Mouse (Mus musculus) layer of hippocampus, postnatal 25 days (tissue): ENCODE results near the gene Hnrnpa3. TPM values are rescaled to one million over a fixed set of nuclear protein-coding genes. Genes with fewer than 3 reads are reported as not detected.
"Not testable (repeated sequence)": the region's sequence is repeated elsewhere in the genome, so short reads cannot be mapped to it uniquely, and the experiment has no call there.

ENCODE experiments used
- DNase-seq, 2 experiments: peaks; one replicate each; pipeline ENCODE4 v3.0.0; 2022; ENCODE audit warnings: mixed read lengths in 2 of 2, low spot score in 1 of 2; ENCODE audit errors: extremely low spot score in 1 of 2
- total RNA-seq, 2 experiments: library from RNA; stranded (reverse); gene quantifications; 2 replicates each; pipeline ENCODE4 v1.2.3; 2021

Hnrnpa3 gene
- total RNA-seq, 2 experiments from 2014 or later, result 273 to 314 TPM

DNA sequence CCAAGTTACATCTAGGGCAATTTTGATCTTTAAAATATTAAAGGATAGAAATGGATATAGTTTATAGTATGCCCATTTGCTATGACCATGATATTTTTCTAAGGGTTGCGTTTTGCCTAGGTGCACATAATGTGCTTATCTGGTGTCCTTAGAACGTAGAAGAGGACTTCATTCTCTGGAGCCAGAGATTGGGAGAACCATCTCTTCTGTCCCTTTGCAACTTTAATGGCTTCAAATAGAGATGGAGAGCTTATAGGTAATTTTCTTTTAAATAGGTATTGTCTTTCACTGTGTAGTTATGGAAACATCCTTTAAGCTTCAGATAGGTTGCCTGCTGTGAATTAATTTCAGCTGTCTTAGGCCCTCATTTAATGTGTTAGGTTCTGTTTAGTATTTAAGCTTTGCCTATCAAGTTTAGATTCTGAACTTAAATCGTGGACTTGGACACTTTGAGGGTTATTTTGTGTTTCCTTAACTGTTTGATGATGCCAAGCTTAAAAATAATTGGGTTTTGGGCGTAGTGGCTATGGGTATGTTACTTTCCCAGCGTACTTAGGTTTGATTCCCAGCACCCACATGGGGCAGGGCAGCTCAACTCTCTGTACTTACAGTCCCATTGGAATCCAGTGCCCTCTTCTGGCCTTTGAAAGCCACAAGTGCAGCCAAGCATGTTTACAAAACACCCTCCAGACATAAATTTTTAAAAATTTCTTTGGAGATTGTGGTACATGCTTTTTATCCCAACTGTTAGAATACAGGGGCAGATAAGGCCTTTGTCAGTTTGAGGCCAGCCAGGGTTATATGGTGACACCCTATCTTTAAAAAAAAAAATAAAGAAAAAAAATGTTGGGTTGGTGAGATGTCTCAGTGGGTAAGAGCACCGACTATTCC lies 11.6 kb downstream of the Hnrnpa3 start:
- DNase-seq, result no peak

DNA sequence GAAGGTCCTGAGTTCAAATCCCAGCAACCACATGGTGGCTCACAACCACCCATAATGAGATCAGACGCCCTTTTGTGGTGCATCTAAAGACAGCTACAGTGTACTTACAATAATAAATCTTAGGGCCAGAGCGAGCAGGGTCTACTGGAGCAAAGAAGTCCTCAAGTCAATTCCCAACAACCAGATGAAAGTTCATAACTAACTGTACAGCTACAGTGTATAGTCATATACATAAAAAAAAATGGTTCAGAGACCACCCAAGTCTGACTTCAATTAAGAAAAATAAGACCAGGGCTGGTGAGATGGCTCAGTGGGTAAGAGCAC lies 12.2 kb downstream of the Hnrnpa3 start:
- no peak for DNase-seq

DNA sequence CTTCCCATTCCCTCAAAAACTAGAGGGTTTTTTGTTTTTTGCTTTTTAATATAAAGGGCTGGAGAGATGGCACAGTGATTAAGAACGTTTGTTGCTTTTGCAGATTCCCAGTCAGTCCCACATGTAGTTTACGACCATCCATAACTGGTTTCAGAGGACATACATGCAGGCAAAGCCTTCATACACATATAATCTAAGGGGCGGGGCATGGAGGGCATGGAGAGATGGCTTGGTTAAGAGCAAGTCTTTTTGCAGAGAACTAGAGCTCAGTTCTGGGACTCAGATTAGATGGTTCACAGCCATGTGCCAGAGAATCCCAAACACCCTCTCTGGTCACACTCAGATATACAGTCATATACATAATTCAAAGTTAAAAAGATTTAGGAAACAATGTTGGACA lies 13.5 kb downstream of the Hnrnpa3 start:
- DNase-seq, result no peak

DNA sequence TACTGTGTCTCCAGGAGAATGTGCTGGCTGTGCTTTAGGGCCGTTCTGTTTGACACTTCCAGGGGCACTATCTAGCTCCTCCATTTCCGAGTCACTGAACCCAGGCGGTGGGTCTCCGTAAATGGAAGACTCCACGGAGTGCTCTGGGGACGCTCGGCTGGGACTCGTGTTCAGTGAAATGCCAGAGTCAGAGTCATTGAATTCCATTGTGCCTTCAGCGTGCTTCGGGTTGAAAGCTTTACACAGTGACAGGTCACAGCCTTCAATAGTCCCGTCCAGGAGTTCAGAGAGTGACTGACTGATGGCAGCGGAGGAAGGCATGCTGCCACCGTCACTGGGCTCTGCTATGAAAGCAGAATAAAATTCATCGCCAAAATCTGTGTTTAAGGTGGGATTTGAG lies 17.5 kb downstream of the Hnrnpa3 start:
- no peak for DNase-seq

DNA sequence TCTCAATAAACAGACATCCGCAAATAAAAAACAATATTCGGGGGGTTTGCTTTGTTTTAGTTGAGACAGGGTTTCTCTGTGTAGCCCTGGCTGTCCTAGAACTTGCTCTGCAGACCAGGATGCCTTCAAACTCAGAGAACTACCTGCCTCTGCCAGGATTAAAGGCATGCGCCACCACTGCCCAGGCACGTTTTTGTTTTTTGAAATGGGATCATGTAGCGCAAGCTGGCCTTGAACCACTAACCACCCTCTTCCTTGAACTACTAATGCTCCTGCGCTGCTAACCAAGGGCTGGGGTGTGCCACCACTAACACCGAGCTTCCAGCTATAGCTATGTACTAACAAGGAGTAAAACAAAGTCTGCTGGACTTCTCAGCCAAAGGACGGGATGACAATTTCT lies 20.9 kb downstream of the Hnrnpa3 start:
- no peak for DNase-seq

DNA sequence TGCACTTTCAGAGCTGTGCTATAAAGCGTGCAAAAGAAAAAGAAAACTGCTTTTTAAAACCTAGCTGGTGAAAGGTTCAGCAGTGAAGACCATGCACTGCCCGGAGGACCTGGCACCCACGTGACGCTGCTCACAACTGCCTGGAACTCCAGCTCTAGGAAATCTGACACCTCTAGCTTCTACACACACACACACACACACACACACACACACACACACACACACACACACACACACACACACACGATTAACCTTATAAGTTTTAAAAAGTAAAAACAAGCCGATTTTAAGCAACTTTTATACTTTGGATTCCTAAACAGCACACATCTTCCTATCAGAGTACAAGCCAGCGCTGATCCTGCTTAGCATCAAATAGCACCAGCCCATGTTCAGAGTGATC lies 22.4 kb downstream of the Hnrnpa3 start:
- no peak for DNase-seq

DNA sequence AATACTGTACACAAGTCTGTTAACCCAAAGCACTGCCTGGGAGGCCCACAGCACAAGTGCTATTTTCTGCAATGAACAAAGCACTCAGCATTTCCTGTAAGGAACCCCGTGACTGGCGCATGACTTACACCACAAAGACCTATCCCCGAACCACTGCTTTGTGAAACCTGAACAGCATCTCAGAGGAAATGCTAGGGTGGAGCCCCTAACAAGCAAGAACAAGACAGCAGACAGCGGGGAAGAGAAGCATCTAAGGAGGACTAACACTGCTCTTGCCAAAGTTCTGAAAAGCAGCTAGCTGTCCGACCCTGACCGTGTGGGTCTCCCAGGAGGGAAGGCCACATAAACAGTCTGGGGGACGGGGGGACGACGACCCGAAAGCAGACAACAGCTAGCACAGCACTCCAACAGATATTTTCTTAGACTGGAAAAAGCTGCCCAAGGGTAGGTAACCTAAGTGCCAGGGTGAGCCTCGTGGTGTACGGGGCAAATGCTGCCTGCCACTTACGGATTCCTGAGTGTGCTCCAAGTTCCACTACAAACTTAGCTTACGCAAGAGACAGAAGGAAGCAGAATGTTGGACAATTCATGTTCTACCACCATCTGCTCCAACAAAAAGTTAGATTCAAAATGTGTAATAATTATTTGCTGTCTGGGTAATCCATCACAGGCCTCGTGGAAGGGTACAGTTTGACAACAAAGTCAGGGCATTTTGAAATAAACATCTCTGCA lies 24.1 kb downstream of the Hnrnpa3 start:
- DNase-seq, result no peak

DNA sequence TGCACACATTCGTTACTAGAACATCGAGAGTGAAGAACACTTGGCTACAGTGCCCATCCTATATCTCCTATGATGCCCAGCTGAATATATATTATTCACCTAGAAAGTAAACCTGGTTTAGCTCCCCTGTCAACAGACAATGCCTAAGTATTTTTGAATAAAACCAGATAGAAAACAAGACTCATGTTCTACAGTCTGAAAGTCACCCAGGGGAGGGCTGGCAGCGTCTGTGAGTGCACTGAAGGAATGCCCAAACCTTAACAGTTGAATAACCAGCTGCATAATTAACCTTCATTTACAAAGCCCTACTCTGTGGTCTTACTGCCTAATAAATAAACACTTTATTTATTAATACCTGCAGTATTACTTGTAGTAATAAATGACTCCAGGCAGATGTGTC lies 25.5 kb downstream of the Hnrnpa3 start:
- no peak for DNase-seq

DNA sequence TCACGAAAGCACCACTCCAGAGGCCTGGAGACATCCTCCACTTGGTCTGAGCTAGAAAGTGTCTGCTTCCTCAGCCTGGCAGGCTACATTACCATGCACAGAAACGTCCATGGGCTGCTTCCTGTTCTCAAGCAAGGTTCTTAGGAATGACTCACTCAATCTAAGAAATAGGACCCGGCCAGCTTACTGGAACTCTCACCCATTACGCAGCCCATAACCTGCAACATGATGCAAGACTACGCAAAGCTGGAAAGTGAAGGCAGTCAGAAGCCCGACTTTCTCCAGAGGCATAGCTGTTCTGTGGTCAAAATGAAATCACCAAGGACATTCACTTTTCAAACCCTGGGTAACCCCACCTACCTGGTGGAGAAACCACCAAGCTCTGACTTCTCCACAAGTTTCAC lies 26.4 kb downstream of the Hnrnpa3 start:
- DNase-seq, result no peak

DNA sequence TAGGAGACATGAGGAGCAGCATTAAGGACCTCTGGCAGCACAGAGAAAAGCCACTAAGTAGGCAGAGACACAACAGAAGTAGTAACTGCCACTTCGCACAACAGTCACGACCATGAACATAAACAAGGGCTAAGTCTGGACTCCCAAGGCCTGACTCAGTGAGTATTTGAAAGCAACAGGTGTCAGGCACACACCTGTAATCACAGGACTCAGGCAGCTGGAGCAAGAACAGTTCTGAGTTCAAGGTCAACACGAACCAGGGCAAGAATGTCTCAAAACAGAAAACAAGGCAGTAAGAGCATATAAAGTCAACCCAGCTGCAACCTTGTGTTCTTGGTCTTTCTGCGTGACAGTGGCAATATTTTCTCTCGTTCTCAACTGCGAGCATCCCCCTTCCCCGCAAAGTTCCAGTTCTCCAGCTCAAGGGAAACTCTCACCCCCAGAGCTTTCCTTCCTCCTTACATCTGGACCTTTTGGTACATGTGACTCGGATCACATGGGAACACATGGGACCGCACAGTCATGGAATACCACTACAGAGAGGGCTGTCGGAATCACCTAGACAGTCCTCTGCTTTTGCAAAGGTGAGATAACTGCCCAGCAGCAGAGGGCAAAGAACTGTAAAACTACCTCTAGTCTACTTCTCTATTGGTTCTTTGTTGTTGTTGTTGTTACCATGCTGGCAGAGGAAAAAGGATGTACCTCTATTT lies 28.1 kb downstream of the Hnrnpa3 start:
- DNase-seq, result no peak

DNA sequence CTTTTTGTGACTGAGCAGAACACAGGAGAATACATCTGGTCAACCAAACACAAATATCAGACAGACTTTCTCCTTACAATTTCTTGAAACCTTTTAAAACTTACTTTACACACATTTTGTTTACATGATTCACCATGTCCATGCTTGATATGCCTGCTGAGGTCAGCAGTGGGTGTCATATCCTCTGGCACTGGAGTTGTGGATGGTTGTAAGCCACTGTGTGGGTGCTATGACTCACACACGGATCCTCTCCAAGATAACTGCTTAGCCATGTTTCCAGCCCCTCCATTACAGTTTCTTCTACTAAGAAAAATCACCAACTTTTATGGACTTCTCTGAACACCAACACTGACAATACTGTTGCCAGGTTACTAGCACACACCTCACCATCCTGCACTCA lies 29.8 kb downstream of the Hnrnpa3 start:
- DNase-seq, result no peak

DNA sequence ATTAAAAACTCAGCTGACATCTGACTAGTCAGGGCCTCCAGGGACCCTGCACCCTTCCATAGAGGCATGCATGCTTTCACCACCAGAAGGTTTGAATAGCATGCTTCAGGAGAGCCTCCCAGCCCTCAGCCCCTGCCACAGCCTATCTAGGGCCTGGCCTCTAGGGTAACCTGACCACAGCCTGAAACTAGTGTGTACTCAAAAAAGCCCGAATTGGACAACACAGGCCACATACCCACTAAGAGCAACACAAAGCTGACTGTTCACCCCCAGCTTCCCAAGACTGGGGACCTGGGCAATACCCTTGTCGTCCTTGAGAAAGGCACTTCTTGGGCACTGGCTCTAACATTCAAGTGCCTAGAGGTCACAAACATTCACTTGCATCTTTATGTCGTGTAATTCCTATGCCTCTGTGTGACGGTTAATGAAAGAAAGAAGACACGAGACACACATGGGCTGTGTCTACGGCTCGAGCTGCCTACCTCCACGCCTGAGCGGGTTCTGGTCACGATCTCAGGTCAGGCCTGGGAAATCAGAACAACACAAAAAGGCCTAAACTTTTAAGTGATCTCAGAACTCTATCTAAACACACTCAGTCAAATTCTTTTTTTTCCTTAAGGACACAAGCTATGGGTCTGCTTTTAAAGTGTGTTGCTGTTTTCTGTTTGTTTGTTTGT lies 30.6 kb downstream of the Hnrnpa3 start:
- DNase-seq, result no peak

DNA sequence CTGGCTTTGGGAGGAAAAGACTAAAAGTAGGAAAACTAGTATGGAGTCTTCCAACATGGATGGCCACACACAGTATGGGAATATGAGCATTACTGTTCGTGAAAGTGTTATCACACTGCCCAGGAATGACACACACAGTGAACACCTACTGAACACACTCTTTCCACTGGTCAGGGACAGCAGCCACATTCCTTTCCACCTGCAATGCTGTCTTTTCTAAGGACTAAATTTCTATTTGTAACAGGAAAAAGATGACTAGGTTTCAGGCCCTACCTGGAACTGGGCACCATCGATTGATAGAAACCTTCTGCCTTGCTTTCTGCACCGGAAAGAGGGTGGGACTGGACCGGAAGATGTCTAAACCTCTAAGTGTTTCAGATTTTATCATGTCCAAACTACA lies 31.6 kb downstream of the Hnrnpa3 start:
- DNase-seq, result no peak

DNA sequence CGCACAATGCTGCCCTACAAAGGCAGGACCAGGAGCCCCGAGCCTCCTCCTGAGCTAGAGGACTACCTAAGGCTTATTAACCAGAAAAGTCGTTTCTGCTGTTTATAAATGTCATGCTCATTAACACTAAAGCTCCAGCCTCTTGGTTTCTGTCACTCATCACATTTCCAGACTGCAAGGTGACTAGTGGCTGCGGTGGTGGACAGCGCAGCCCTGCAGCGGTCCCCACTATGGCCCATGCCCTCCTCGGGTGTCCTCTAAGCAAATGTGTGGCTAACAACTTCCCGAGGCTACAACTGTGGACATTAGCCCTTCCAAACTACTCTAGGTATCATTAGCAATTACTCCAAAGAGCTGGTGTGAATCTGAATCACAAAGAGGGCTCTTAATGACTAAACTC lies 32.3 kb downstream of the Hnrnpa3 start:
- DNase-seq, result no peak

DNA sequence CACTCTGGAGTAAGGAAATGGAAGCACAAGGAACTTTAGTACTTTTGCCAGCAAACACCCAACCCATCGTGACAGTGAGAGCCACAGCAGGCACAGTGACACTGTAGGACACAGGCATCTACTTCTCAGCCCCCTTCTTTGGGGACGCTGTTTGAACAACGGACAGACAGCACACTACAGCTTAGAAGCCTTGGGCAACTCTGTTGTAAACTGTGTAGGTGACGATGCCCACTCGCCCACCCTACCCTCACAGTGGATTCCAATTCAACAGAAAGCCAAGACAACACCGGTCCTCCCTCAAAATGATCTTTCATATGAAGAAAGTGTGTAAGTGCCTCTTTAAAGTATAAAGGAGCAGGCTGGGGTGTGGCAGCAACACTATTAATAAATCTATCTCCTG lies 33.3 kb downstream of the Hnrnpa3 start:
- no peak for DNase-seq

DNA sequence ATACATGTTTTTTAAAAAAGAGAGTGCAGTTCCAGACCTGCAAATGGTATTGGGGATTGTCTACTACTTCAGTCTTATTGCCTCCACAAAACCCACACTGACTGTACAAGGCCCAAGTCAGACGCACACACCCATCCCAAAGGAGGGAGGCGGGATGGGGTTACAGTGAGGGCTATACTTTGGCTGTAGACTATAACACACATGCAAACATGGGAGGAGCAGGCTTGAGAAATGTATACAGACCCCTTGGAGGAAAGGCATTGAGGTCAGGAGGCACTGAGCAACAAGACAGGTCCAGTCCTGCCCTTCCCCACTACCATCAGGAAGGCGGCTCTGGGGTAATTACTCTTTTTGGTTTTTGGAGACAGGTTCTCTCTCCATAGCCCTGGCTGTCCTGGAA lies 35.9 kb downstream of the Hnrnpa3 start:
- DNase-seq, result not testable (repeated sequence)

DNA sequence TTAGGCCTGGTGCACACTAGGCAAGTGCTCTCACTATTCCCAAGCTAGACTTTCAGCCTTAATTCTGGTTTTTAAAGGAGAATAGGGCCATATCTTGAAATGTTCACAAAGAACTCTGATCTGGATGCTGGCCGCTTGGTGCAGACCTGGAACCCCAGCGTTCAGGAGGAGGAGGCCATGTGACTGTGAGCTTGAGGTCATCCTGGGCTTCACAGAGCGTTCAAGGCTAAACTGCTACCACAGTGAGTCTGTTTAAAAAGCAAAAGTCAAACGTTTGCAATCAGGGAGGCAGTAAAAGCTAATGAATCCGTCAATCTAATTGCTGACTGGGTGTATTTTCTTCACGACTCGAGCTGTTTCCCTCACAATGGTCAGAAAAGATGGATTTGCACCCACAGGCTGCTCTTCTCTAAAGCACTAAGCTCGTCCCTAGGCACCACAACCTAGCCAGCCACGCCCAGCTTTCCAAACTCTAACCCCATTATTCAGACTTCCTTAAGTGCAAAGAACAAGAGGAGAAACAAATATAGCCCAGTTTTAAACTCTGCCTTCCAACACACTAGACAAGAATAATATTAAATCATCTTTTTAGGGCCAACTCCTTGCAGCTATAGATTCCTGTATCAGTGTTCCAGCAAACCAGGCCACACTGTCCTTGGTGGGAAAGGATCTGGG lies 36.8 kb downstream of the Hnrnpa3 start:
- DNase-seq, result no peak

DNA sequence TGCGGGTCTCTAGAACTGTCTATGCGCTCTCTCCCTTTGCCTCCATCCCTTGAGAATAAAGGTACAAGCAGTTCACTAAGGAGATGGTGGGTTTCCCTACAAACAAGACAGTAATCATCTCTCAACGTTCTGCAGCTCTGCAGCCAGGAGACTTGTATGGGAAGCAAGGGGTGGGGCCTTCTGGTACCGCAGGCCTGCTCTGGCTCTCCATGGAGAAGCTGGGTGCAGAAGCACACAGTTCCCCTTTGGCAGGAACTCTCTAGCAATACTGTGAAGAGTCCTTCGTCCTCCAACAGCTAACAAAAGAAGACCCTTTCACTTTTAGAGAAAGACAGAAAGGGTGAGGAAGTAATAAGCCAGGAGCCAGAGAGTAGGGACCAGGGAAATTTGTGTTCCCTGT lies 37.3 kb downstream of the Hnrnpa3 start:
- no peak for DNase-seq

DNA sequence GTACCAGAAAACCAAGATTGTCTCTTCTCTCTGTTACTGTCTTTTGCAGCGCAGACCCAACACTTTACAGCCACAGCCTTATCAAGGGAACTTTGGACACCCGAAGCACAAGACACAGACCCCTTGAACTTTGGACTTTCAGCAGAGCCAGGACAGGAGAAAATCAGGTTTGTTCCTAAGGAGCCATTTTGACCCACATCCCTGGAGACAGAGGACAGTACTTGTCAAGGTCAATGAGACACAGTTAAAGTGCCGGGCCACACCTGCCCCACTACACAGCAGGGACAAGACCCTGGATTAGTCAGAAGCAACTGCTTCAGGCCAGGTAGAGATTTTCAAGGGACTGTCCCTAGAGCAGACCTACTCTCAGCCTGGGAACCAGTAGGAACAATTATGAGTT lies 38.2 kb downstream of the Hnrnpa3 start:
- DNase-seq, result no peak

DNA sequence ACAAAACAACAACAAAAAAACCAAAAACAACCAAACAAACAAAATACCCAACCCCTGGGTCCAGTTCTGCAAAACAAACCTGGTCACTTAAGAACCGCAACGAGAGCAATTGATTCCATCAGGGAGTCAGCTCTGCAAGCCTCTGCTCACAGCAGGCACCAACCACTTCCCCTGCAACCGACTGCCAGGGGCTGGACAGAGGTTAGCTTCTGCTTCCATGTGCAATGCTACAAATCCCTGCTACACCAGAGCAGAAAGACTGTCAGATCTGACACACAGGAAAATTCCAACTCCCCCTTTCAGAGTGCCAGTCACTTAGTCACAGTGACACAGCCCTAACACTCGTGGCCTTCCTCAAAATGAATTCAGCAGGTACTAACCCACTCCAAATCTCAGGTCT lies 38.9 kb downstream of the Hnrnpa3 start:
- DNase-seq, result no peak
